Mouse (Mus musculus) gastrocnemius, adult 2 months (tissue): Measurements from ENCODE around the gene Ttc27. TPM values are rescaled to one million over a fixed set of nuclear protein-coding genes. Genes with fewer than 3 reads are reported as not detected.
"Not testable (repeated sequence)": the region's sequence is repeated elsewhere in the genome, so short reads cannot be mapped to it uniquely, and the experiment has no call there.

Experiments
- DNase-seq: peaks from one replicate; pipeline ENCODE4 v3.0.0; 2022
- H3K27ac ChIP-seq: fragments of 200-600 bp; 2 replicates; pipeline ENCODE4 v1.8.1; 2022; ENCODE audit warnings: mild to moderate bottlenecking
- H3K4me3 ChIP-seq: fragments of 200-600 bp; 2 replicates; pipeline ENCODE4 v1.8.1; 2022; ENCODE audit warnings: mild to moderate bottlenecking, moderate library complexity
- CTCF ChIP-seq: fragments of 200-600 bp; IDR thresholded peaks from 2 replicates; pipeline ENCODE4 v1.8.1; 2022; ENCODE audit warnings: antibody characterized with exemption, mild to moderate bottlenecking, moderate library complexity
- intact Hi-C: fragments of 180-260 bp; cut with DNase I; formaldehyde crosslinking; loops from one replicate; pipeline ENCODE4 v1.15.1; 2025
- long read RNA-seq, 2 experiments: library from polyadenylated mRNA; stranded (forward); transcript quantifications; one replicate each; pipeline ENCODE4 v2.0.0; 2021
- total RNA-seq, 2 experiments: library from RNA; stranded (reverse); gene quantifications; 2 replicates each; pipeline ENCODE4 v1.2.3; 2021

Gene Ttc27
- total RNA-seq = 10 to 100 TPM; 10.4 to 12.0 TPM
- long read RNA-seq, experiment 1, transcript Ttc27-201 (20 exons, 2,838 nt) = major isoform, 8 of 13 reads
- long read RNA-seq, experiment 1, partial matches to known transcripts = 2 of 13 reads
- long read RNA-seq, experiment 1, other reads (novel, unspliced or antisense) = 2 of 13 reads
- long read RNA-seq, experiment 2, transcript Ttc27-201 (20 exons, 2,838 nt) = major isoform, 7 of 9 reads
- long read RNA-seq, experiment 2, partial matches to known transcripts = 0 of 9 reads
- long read RNA-seq, experiment 2, other reads (novel, unspliced or antisense) = 1 of 9 reads

GRCm38 (mm10) chr17:74717618-74718151, at the start of gene Ttc27:
TSS of gene Ttc27 (plus strand) at chr17:74717732.
- H3K27ac ChIP-seq = peak within 1 kb of the TSS; percentile 86
- intact Hi-C loops = no loop called here
- TF ChIP-seq CTCF = no peak
- peak within 1 kb of the TSS; percentile 80 for H3K4me3 ChIP-seq
- DNase-seq = peak; percentile 98

- peak overlapping the region; percentile 62 for H3K27ac ChIP-seq
- intact Hi-C loops = no loop called here
- no peak for TF ChIP-seq CTCF
- DNase-seq = no peak
- no peak overlapping the region for H3K4me3 ChIP-seq
Observed at GRCm38 (mm10) chr17:74668010-74668409, 49.5 kb upstream of the Ttc27 start.

- Histone ChIP-seq H3K4me3 (no peak overlapping the region), H3K27ac (no peak overlapping the region)
- DNase-seq = no peak
- intact Hi-C loops = no loop called here
- TF ChIP-seq CTCF = no peak
Observed at GRCm38 (mm10) chr17:74670031-74670430, 47.5 kb upstream of the Ttc27 start.

- intact Hi-C loops = no loop called here
Observed at GRCm38 (mm10) chr17:74672446-74672845, 45.1 kb upstream of the Ttc27 start.

GRCm38 (mm10) chr17:74673251-74673650, 44.3 kb upstream of the Ttc27 start:
- DNase-seq = no peak
- peak; percentile 74 for TF ChIP-seq CTCF
- intact Hi-C loops = no loop called here
- Histone ChIP-seq H3K4me3 (no peak overlapping the region), H3K27ac (no peak overlapping the region)

More at GRCm38 (mm10) chr17:74672446-74672845, 45.1 kb upstream of the Ttc27 start:
- DNase-seq = peak; percentile 58
- H3K4me3 ChIP-seq = no peak overlapping the region
- no peak for TF ChIP-seq CTCF
- H3K27ac ChIP-seq = peak overlapping the region; percentile 35; the same call in 1 of the 2 replicates

- H3K27ac ChIP-seq = no peak overlapping the region
- TF ChIP-seq CTCF = no peak
- no peak for DNase-seq
- intact Hi-C loops = no loop called here
- no peak overlapping the region for H3K4me3 ChIP-seq
Observed at GRCm38 (mm10) chr17:74678061-74678460, 39.5 kb upstream of the Ttc27 start.

GRCm38 (mm10) chr17:74684927-74685326, 32.6 kb upstream of the Ttc27 start:
- H3K27ac ChIP-seq = no peak overlapping the region
- intact Hi-C loops = no loop called here

GRCm38 (mm10) chr17:74688555-74688954, 29.0 kb upstream of the Ttc27 start:
- Histone ChIP-seq H3K4me3 (no peak overlapping the region), H3K27ac (no peak overlapping the region)
- intact Hi-C loops = no loop called here
- no peak for TF ChIP-seq CTCF
- no peak for DNase-seq

More at GRCm38 (mm10) chr17:74684927-74685326, 32.6 kb upstream of the Ttc27 start:
- no peak overlapping the region for H3K4me3 ChIP-seq
- no peak for DNase-seq
- no peak for TF ChIP-seq CTCF

- H3K4me3 ChIP-seq = no peak overlapping the region
- H3K27ac ChIP-seq = no peak overlapping the region
- no peak for DNase-seq
- TF ChIP-seq CTCF = no peak
- intact Hi-C loops = no loop called here
Observed at GRCm38 (mm10) chr17:74689406-74689805, 28.1 kb upstream of the Ttc27 start.

- DNase-seq, H3K4me3 ChIP-seq, H3K27ac ChIP-seq, intact Hi-C loops: not testable (repeated sequence)
Observed at GRCm38 (mm10) chr17:74701661-74702060, 15.9 kb upstream of the Ttc27 start.

GRCm38 (mm10) chr17:74705480-74705879, 12.1 kb upstream of the Ttc27 start:
- no peak overlapping the region for H3K4me3 ChIP-seq
- no peak overlapping the region for H3K27ac ChIP-seq
- intact Hi-C loops = no loop called here
- DNase-seq = no peak
- no peak for TF ChIP-seq CTCF

GRCm38 (mm10) chr17:74706593-74706992, 10.9 kb upstream of the Ttc27 start:
- no peak overlapping the region for H3K4me3 ChIP-seq
- intact Hi-C loops = no loop called here
- H3K27ac ChIP-seq = no peak overlapping the region
- no peak for TF ChIP-seq CTCF
- DNase-seq = no peak

GRCm38 (mm10) chr17:74707637-74708152, 9.8 kb upstream of the Ttc27 start:
- Histone ChIP-seq H3K27ac (no peak overlapping the region), H3K4me3 (no peak overlapping the region)
- DNase-seq = no peak
- intact Hi-C loops = no loop called here
- TF ChIP-seq CTCF = no peak
